Mouse (Mus musculus): ENCODE measurements around the gene Tnpo2.

- TF ChIP-seq POLR2A (IDR thresholded peaks at IDR 0.05; ENCODE audit: low read depth, low read length), result no peak
- TF ChIP-seq CTCF (IDR thresholded peaks at IDR 0.05; ENCODE audit: borderline replicate concordance, insufficient read depth, low read length), result no peak
Measured at GRCm38 (mm10) chr8:84990836-84991235, 45.9 kb upstream of the Tnpo2 start.

All from embryonic fibroblast, embryonic 13.5 days (primary cell).